Mouse (Mus musculus) heart, embryonic 14.5 days (tissue): ENCODE results near the gene Slco3a1. TPM values are rescaled to one million over a fixed set of nuclear protein-coding genes. Genes with fewer than 3 reads are reported as not detected.

Experiments used
- ATAC-seq: fragments of 200-750 bp; cut with Nextera tagmentation; 2 replicates; pipeline ENCODE4 v1.8.0; 2017; ENCODE audit warnings: low read depth, moderate TSS enrichment; ENCODE audit not compliant: insufficient number of reproducible peaks, insufficient read depth, low FRiP score
- H3K27ac ChIP-seq, 2 experiments: fragments of 200-500 bp in 1 of 2; fragments of 300-500 bp in 1 of 2; sonication (generic) in 1 of 2; replicated peaks in 1 of 2; 2 replicates each; pipeline ENCODE4 v1.5.1; 2012 to 2014; ENCODE audit warnings: low read depth in 2 of 2, low read length in 2 of 2, control low read depth in 1 of 2, mild to moderate bottlenecking in 1 of 2, mixed read lengths in 1 of 2; ENCODE audit not compliant: control insufficient read depth in 1 of 2, insufficient read depth in 1 of 2
- H3K27me3 ChIP-seq: fragments of 300-500 bp; sonication (generic); 2 replicates; pipeline ENCODE4 v1.6.1; 2014; ENCODE audit warnings: mild to moderate bottlenecking, low read length, control low read depth; ENCODE audit not compliant: control insufficient read depth, insufficient read depth
- H3K36me3 ChIP-seq: fragments of 300-500 bp; sonication (generic); 2 replicates; pipeline ENCODE4 v1.6.1; 2014; ENCODE audit warnings: mild to moderate bottlenecking, control low read depth, low read length, mixed read lengths; ENCODE audit not compliant: control insufficient read depth, insufficient read depth
- H3K4me1 ChIP-seq, 2 experiments: fragments of 200-500 bp in 1 of 2; fragments of 300-500 bp in 1 of 2; sonication (generic) in 1 of 2; 2 replicates each; pipeline ENCODE4 v1.6.1; 2012 to 2014; ENCODE audit warnings: low read length in 2 of 2, control low read depth in 1 of 2, mixed read lengths in 1 of 2; ENCODE audit not compliant: control insufficient read depth in 2 of 2, insufficient read depth in 2 of 2
- H3K4me2 ChIP-seq: fragments of 300-500 bp; sonication (generic); 2 replicates; pipeline ENCODE4 v1.6.1; 2014; ENCODE audit warnings: mild to moderate bottlenecking, low read length
- H3K4me3 ChIP-seq, 2 experiments: fragments of 200-500 bp in 1 of 2; fragments of 300-500 bp in 1 of 2; sonication (generic) in 1 of 2; 2 replicates each; pipeline ENCODE4 v1.5.1; 2012 to 2014; ENCODE audit warnings: low read length in 2 of 2, mild to moderate bottlenecking in 2 of 2, control low read depth in 1 of 2, low read depth in 1 of 2, moderate library complexity in 1 of 2; ENCODE audit not compliant: control insufficient read depth in 1 of 2, insufficient read depth in 1 of 2
- H3K9ac ChIP-seq: fragments of 300-500 bp; sonication (generic); 2 replicates; pipeline ENCODE4 v1.6.1; 2014; ENCODE audit warnings: mild to moderate bottlenecking, low read length
- H3K9me3 ChIP-seq: fragments of 300-500 bp; sonication (generic); 2 replicates; pipeline ENCODE4 v1.6.1; 2016; ENCODE audit warnings: low read length, control low read depth; ENCODE audit not compliant: control insufficient read depth
- WGBS: fragments of 180-500 bp; shearing (Covaris S2); extraction: QIAGEN DNeasy Blood & Tissue Kit; methylation state at CpG from one replicate; pipeline ENCODE4 v1.1.7; 2014; 5-methylcytosine and 5-hydroxymethylcytosine counted together
- polyA plus RNA-seq: library from polyadenylated mRNA; unstranded; fragments of >200 nt; fragmentation: Nextera tagmentation; extraction: Ambion mirVana; gene quantifications from 2 replicates; pipeline ENCODE4 v1.2.1, GENCODE M21; 2014

The Slco3a1 gene
- polyA plus RNA-seq, 1 experiment from 2014 or later = 16.0 TPM

DNA sequence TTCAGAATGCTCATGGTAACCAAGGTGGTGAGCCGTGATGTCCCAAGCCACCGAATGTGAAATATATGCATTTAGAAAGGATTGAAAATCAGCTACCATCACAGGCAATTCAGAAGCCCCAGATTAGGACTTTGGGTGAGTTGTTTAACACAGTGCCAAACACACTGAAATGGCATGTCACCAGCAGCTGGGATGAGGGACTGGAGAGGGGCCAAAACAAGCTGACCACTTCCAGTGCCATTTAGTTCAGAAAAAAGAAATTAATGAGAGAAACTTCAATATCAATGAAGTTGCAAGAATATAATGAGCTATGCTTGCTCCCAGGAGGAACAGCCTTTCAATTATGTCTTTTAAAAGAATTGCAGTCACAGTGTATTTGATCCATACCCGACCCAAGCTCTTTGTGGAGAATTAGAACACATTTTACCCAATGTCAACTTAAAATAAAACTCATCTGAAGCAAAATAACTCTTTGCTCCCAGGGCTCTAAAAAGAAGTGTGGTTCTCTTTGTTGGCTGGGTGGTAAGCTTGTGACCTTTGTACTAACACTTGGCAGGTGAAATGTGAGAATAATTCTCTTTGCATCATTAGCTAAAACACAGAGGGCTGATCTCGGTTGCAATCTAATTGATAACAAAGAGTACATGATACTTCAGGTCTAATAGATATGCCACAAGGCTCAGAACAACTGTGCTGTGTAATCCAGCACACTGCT lies 56.2 kb downstream of the Slco3a1 start:
- no peak overlapping the region for H3K27ac ChIP-seq

DNA sequence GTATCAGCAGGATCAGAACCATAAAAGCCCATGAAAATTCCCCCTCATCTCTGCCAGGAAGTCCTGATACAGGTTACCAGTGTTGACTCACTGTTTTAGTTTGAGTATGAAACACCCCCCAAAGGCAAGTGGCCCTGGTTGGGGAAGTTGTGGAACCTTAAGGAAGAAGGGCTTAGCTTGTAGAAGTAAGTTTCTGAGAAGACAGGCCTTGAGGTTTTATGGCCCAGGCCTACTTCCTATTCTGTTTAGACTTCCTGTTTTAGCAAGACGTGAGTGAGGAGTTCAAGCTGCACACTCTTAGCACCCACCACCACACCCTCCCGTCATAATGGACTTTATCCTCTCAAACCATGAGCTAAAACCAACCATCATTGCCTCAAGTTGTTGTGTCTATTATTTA lies 57.4 kb downstream of the Slco3a1 start:
- H3K27me3 ChIP-seq = no peaks in the 10 kb centered on the region
- H3K4me2 ChIP-seq = no peak overlapping the region
- H3K4me3 ChIP-seq = no peak overlapping the region
- H3K4me1 ChIP-seq = no peaks in the 10 kb centered on the region
- H3K36me3 ChIP-seq = no peaks in the 10 kb centered on the region
- H3K9me3 ChIP-seq = no peaks in the 10 kb centered on the region
- no peak overlapping the region for H3K9ac ChIP-seq
- no peak overlapping the region for H3K27ac ChIP-seq
- WGBS = 75% methylated on average over 2 of the region's 2 CpGs
- no peak for ATAC-seq

More for the DNA sequence above, 56.2 kb downstream of the Slco3a1 start:
- Histone ChIP-seq H3K27me3 (no peaks in the 10 kb centered on the region), H3K4me1 (no peaks in the 10 kb centered on the region), H3K4me2 (no peak overlapping the region), H3K4me3 (no peak overlapping the region), H3K36me3 (no peaks in the 10 kb centered on the region), H3K9ac (no peak overlapping the region), H3K9me3 (no peaks in the 10 kb centered on the region)
- no peak for ATAC-seq
- WGBS = 84% methylated on average over 4 of the region's 4 CpGs

DNA sequence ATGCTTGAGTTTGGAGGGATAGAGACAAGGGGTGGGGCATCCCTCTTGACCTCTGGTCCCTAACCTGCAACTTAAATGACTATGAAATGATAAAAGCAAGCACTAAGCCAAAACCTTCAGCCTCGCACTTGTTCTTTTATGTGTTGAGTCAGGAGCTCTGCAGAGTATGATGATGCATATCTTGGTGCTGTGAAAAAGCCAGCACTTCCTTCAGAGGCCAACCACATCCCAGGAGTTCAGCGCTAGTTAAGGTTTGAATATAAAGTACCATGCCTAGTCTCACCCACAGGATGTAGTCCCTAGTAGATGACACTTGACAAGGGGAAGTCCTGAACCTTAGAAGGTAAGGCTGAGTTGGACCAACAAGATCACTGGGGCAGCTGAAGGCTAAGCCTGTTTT lies 59.1 kb downstream of the Slco3a1 start:
- H3K4me1 ChIP-seq = peaks cover 0 to 4% of the 10 kb centered on the region in 2 experiments; a peak in 1 of 4 replicates
- H3K4me2 ChIP-seq = no peak overlapping the region
- ATAC-seq = no peak
- H3K27me3 ChIP-seq = no peaks in the 10 kb centered on the region
- no peaks in the 10 kb centered on the region for H3K36me3 ChIP-seq
- no peak overlapping the region for H3K4me3 ChIP-seq
- no peaks in the 10 kb centered on the region for H3K9me3 ChIP-seq
- 81% methylated on average over 2 of the region's 2 CpGs for WGBS
- H3K9ac ChIP-seq = no peak overlapping the region
- H3K27ac ChIP-seq = no peak overlapping the region

DNA sequence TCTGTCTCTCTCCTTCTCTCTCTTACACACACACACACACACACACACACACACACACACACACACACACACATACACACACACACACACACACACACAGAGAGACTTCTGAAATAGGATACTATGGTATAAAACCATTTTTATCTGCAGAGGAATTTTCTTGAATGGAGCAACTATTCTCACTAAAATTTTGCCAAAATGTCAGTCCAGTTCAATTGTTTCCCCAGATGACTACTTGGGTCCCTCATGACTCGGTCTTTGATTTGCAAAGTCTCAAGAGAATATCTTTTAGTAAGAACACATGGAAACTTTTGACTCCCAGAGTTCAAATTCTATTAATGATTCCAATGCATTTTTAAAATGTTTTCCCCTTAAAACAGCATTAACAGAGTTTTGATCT lies 60.8 kb downstream of the Slco3a1 start:
- Histone ChIP-seq H3K27ac (no peak overlapping the region), H3K4me3 (no peak overlapping the region), H3K4me2 (no peak overlapping the region), H3K27me3 (no peaks in the 10 kb centered on the region), H3K9ac (no peak overlapping the region), H3K9me3 (no peaks in the 10 kb centered on the region), H3K36me3 (no peaks in the 10 kb centered on the region), H3K4me1 (peaks cover 0 to 4% of the 10 kb centered on the region in 2 experiments; a peak in 1 of 4 replicates)
- ATAC-seq = no peak
- WGBS = 80% methylated on average over 1 of the region's 1 CpGs

DNA sequence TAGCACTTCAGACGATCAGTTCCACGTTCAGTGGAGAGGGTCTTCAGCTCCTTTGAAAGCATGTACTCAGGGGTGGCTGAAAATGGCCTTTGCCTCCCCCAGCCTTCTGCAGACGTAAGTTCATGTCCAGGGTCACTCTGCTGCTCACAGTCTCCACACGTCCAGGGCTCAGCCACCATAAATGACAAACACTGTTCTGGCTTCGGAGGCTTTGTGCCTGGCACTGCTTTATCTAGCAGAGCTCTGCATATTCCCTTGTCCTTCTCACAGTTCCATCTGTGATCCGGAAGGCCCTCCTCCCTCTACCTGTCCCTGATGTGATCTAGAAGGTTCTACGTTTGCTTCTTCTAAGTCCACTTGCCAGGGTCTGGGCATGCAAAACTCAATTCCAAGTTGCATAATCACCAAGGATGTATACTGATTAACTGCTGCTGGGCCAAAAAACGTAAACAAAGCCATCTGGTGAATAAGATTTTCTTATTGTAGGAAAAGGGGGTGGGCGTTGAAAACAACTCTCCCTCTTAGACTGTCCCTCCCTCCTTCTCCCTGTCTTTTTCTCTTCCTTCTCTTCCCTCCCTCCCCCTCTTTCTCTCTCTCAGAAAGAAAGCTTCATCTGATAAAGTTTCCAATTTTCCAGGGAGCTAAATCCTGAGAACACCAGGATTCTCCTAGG lies 62.8 kb downstream of the Slco3a1 start:
- peaks cover 0 to 4% of the 10 kb centered on the region in 2 experiments; a peak in 1 of 4 replicates for H3K4me1 ChIP-seq
- H3K4me2 ChIP-seq = no peak overlapping the region
- H3K9ac ChIP-seq = no peak overlapping the region
- no peaks in the 10 kb centered on the region for H3K9me3 ChIP-seq
- no peaks in the 10 kb centered on the region for H3K27me3 ChIP-seq
- no peak for ATAC-seq
- 69% methylated on average over 9 of the region's 9 CpGs for WGBS
- no peak overlapping the region for H3K27ac ChIP-seq
- no peaks in the 10 kb centered on the region for H3K36me3 ChIP-seq
- H3K4me3 ChIP-seq = no peak overlapping the region

DNA sequence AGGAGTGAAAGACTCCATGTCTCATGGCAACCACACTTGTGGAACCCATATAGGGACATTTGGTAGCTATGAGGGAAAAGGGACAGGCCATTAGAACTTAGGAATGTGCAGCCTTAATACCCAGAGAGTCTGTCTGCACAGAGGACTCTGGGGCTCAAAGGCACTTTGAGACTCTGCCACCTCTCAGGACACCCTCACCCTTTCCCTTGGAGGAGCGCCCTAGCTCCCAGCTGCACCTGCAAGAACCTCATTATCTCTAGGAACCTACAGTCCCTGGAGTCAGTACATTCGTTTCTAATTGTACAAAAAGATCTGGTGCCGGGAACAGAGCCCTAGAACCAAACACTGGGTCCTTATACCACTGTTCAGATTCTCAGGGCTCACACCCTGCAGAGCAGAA lies 66.4 kb downstream of the Slco3a1 start:
- ATAC-seq = no peak
- WGBS = 84% methylated on average over 3 of the region's 3 CpGs

DNA sequence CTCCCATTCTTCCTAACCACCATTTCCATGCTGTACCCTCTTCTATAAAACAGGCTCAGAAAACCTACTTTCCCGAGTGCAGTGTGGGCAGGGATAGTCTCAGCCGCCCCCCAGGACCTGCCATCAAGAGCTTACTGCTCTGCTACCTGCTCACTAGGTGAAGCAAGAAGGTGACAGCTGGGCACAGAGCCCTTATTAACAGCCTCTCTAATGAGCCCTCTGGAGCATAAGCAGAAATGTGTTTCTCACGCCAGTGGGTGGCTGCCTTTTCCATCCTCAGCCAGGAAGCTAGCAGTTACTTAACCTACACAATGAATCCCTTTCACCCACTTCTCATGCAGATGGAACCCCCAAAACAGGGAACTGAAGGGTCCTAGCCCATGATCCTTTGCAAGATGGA lies 66.9 kb downstream of the Slco3a1 start:
- Histone ChIP-seq H3K27me3 (no peaks in the 10 kb centered on the region), H3K36me3 (no peaks in the 10 kb centered on the region), H3K9me3 (no peaks in the 10 kb centered on the region), H3K27ac (no peak overlapping the region), H3K4me2 (no peak overlapping the region), H3K4me3 (no peak overlapping the region), H3K4me1 (peaks cover 0 to 4% of the 10 kb centered on the region in 2 experiments; a peak in 2 of 4 replicates), H3K9ac (no peak overlapping the region)
- WGBS = 68% methylated on average over 3 of the region's 3 CpGs
- no peak for ATAC-seq

More for the DNA sequence above, 66.4 kb downstream of the Slco3a1 start:
- Histone ChIP-seq H3K4me2 (no peak overlapping the region), H3K9me3 (no peaks in the 10 kb centered on the region), H3K4me1 (peaks cover 0 to 4% of the 10 kb centered on the region in 2 experiments; a peak in 2 of 4 replicates), H3K27me3 (no peaks in the 10 kb centered on the region), H3K36me3 (no peaks in the 10 kb centered on the region), H3K9ac (no peak overlapping the region), H3K27ac (no peak overlapping the region), H3K4me3 (no peak overlapping the region)
